Mouse (Mus musculus) common myeloid progenitor, adult 5-6 weeks (primary cell): ENCODE results near the gene Scn1b. TPM values are rescaled to one million over a fixed set of nuclear protein-coding genes. Genes with fewer than 3 reads are reported as not detected.

ENCODE experiments used
- ATAC-seq: replicated peaks from 2 replicates; pipeline ENCODE4 v1.8.0; 2016; ENCODE audit warnings: low read depth, mild to moderate bottlenecking, moderate TSS enrichment, inconsistent platforms; ENCODE audit not compliant: poor library complexity, severe bottlenecking
- total RNA-seq: library from RNA; stranded (forward); fragments of 200-1000, 187-1606 nt; gene quantifications from 2 replicates; pipeline ENCODE4 v1.2.3, GENCODE M21; 2017

The Scn1b gene
- total RNA-seq, 1 experiment from 2014 or later: not detected

DNA sequence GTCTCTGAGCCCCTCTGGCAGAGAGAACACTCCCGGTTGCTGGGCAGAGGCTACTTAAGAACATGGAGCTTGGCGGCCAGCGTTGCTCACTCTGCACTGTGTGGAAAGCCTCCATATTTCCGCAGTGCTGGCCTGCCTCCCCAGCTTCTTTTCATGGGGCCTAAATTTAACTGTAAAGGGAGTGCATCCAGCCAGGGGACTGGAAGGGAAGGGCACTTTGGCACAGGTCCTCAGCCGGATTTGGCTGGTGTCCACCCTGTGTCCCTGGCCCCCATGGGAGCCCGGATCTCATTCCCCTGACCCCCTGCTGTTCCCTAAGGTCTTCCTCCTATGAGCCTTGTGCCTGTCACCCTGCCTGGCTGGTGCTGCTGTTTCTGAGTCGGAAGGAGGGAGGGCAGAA, 8.3 kb downstream of the Scn1b start:
- ATAC-seq: no peak

GRCm38 (mm10) chr7:31117465-31117864, 9.3 kb downstream of the Scn1b start:
- ATAC-seq: no peak

DNA sequence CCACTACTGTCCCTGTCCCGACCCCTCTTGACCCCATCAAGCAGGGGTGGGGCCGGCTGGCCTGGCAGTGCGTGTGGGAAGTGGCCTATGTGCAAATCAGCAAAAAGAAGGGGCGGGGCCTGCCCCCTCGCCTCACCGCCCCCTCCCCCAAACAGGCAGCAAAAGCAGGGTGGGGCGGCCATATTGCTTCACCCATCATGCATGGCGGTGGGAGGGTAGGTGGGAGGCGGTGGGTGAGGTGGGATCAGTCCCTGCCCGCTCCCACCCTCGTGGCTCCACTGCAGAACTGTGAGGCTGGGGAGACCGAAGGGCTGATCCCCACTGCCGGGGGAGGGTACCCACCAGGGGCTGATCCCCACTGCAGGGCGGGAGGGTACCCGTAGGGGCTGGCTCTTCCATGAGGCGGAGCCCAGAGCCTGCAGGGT, 10.1 kb downstream of the Scn1b start:
- ATAC-seq: no peak

DNA sequence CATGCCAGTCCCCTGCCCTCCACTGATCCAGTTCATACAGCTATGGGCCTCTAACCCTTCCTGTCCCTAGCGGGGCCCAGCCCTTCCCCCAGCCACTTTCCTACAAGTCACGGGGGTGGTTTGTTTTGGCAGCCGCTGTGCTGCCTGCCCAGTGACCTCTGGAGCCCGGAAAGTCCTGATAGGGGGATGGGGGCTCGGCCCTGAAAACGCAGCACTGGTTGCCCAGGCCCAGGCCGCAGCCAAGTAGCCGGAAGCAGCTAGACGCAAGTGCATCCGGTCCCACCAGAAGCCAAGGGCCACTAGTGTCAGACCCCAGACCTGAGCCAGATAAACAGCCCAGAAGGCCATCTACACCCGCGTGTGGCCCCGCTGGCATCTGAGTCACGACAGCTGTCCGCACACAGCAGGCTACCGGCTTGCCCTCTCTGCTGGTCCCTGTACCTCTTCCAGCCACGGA, 11.2 kb downstream of the Scn1b start:
- peak; percentile 57 for ATAC-seq

DNA sequence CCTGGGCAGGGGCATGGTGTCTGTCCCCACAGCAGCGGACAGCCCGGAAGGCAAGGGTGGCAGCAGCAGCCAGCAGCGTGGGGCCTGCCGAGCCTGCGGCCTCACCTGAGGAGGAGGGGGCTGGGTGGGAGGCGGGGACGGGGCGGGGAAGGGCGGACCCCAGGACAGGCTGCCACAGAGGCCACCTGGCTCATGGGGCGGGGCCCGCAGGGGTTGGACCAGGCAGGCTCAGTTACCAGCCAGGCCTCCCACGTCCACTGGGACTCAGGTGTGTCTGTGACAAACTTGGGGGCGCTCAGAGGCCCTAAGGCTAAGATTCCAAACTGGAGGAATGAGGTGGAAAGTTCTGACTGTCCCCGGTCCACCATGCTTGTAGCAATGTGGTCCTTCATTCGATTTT, 11.6 kb downstream of the Scn1b start, which contains the start of gene Hpn:
TSS of gene Hpn (minus strand) at position 109 of the 400 bp plus-strand sequence.
- ATAC-seq: no peak

DNA sequence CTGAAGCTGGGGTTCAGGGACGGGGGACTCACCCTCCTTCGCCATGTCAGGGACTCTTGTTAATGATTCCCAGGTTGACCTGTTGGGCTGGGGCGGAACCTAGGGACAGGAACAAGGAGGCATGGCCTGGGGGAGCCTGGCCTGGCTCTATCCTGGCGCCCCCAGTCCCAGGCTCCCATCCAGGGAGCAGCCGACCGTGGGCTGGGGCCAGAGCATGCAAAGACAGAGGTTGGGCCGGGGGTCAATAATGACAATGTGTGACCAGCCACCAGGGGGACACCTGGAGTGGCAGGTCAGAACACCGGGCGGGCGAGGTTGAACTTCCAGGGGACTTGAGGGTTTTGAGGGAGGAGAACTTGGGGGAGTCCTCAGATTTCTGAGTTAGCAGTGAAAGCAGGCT, 12.2 kb downstream of the Scn1b start:
- ATAC-seq: no peak

GRCm38 (mm10) chr7:31113800-31114199, 13.0 kb downstream of the Scn1b start:
- ATAC-seq: no peak

- no peak for ATAC-seq
Measured at GRCm38 (mm10) chr7:31112036-31112435, 14.8 kb downstream of the Scn1b start.

DNA sequence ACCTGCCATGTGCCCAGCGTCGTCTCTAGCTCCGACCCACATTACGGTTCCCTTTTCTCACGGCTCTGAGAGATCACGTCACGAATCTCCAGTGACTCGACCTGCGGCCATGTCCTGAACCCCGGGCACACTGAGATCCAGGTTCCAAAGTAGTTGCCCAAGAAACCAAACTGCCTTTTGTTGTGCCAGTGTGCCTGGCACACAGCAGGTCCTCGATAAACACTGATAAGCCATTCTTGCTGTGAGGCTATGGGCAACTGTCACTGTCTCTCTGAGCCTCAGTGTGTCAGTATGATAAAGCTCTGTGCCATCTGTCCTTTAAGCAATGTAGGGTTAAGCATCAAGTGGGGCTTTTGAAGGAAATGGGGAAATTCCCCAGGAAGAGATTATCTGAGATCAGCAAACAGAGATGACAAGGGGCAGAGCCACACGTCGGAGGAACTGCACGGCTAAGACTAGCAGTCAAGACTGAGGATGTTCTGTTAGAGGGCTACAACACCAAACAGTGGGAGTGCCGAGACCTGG, 15.9 kb downstream of the Scn1b start:
- peak; percentile 51 for ATAC-seq

DNA sequence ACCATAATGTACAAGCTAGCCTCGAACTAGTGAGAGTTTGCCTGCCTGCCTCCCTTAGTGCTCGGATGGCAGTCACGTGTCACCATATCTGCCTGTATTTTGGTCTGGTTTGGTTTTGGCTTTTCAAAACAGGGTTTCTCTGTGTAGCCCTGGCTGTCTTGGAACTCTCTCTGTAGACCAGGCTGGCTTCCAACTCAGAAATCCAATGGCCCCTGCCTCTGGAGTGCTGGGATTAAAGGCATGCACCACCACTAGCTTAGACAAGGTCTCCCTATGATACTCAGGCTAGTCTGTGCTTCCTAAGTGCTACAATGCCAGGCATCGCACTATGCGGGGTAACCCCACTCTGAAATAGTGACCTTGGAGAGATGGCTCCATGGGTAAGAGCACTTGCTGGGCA, 17.0 kb downstream of the Scn1b start:
- no peak for ATAC-seq

- ATAC-seq: no peak
Measured at GRCm38 (mm10) chr7:31109091-31109490, 17.7 kb downstream of the Scn1b start.

- ATAC-seq: no peak
Measured at GRCm38 (mm10) chr7:31107781-31108180, 19.0 kb downstream of the Scn1b start.

- ATAC-seq: no peak
Measured at GRCm38 (mm10) chr7:31106166-31106565, 20.6 kb downstream of the Scn1b start.

GRCm38 (mm10) chr7:31105061-31105768, 21.6 kb downstream of the Scn1b start:
- ATAC-seq: peak; percentile 48

DNA sequence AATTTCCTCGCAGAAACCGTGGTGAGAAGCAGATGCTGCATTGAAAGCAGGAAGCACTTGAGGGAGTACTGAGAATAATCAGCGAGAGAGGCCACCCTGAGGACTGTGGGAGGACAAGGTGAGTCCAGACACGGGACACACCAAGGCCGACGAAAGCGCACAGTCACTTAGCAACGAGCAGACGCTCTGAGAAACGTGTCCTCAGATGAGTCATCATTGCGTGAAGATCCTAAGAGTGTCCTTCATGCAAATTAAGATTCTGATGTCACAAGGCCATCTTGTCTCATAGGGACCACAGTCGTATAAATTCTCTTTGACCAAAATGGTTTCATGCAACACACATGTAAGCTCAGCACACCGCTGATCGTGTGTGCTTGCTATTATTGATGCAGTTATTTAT, 26.0 kb downstream of the Scn1b start:
- no peak for ATAC-seq

DNA sequence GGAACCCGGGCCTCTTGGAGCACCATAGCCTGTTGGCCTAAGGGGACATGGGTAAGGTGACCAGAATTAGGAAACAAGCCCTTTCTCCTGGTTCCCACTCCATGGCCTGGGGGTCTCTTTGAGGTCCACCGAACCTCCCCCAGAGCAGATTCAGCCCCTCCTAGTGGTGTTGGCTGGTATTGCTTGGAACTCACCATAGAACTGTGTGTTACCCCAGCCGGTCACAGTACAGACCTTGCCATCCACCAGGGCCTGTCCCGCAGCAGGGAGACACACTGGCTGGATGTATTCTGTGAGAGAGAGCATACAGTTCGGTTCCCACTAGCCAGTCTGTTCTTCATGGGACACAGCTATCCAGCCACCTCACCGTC, 27.2 kb downstream of the Scn1b start:
- no peak for ATAC-seq

DNA sequence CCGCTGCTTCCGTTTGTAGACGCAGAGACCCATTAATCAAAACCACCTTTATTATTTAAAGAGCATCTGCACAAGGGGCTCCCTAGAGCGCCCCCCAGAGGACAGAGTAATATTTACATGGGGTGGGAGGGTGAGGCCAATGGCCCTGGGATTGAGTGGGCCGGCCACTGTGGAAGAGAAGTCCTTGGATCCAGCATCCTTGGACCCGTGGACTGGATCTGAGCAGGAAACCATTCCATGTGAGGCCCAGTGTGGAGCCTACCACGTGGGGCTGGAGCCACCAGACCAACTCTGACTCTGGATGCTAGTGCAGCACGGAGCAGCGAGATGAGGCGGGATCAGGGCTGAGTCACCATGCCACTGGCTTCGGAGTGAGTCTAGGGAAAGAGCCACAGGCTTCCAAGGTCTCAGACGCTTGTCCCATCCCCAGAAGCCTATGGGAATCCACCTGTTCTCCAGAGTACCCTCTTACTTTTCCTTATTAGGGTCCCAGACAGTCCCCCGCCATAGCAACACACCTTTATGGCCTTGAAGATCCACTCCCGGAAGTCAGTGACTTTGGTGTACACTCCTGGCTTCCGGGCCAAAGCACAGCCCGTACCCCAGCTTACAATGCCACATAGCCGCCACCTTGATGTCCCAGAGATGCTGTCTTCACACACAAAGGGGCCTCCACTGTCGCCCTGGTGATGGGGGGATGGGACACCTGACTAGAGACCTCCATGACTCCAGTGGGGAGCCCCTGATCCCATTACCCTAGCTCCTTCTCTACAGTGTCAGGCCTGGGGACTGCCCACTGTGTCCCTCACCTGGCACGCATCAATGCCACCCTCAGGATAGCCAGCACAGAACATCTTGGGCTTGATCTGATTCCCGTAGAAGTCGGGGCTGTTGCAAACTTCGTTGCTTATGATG, 27.8 kb downstream of the Scn1b start:
- no peak for ATAC-seq

- peak; percentile 94 for ATAC-seq
Measured at GRCm38 (mm10) chr7:31097583-31098248, 29.1 kb downstream of the Scn1b start.

- peak; percentile 22; the same call in 1 of the 2 replicates for ATAC-seq
Measured at GRCm38 (mm10) chr7:31096892-31097564, 29.8 kb downstream of the Scn1b start.
